In genomic region chr16:43503636-43504010, GRCm38 (mm10) we compare ENCODE assay signal across 8 mouse cellular contexts.
DNase-seq lines count a peak whose midpoint lies in the region; ATAC-seq and TF ChIP-seq lines count a peak whose summit lies in the region.

No protein-coding gene starts in this region.

- no peak for TF ChIP-seq RAD21 in MEL (IDR thresholded peaks at IDR 0.05; ENCODE audit: low read depth, low read length)

- TF ChIP-seq CTCF in MEL (IDR thresholded peaks at IDR 0.05 in 2 of 3, conservative IDR thresholded peaks at IDR 0.05 in 1 of 3; ENCODE audit: control insufficient read depth in 1 of 3, insufficient read depth in 1 of 3, low read depth in 2 of 3, low read length in 3 of 3, poor library complexity in 1 of 3, severe bottlenecking in 1 of 3): no peak

- H3K27me3 ChIP-seq in MEL (ENCODE audit: control insufficient read depth in 1 of 2, insufficient read depth in 2 of 2, low read length in 2 of 2): peaks cover 0 to 10% of the 10 kb centered on the region in 2 experiments
- H3K27me3 ChIP-seq in forebrain, embryonic 12.5 days: no peaks in the 10 kb centered on the region
- H3K27me3 ChIP-seq in limb, embryonic 13.5 days: peaks cover 11% of the 10 kb centered on the region
- no peaks in the 10 kb centered on the region for H3K27me3 ChIP-seq in stomach, embryonic 15.5 days (replicated peaks)

- H3K27ac ChIP-seq in MEL (ENCODE audit: control insufficient read depth, low read depth, low read length): no peak overlapping the region
- peak overlapping the region; percentile 98 for H3K27ac ChIP-seq in forebrain, embryonic 12.5 days
- no peak overlapping the region for H3K27ac ChIP-seq in limb, embryonic 13.5 days
- H3K27ac ChIP-seq in stomach, embryonic 15.5 days: no peak overlapping the region

- H3K36me3 ChIP-seq in MEL (ENCODE audit: control insufficient read depth in 1 of 2, insufficient read depth in 2 of 2, low read length in 2 of 2): peaks cover 0 to 7% of the 10 kb centered on the region in 2 experiments; a peak in 1 of 4 replicates
- no peaks in the 10 kb centered on the region for H3K36me3 ChIP-seq in forebrain, embryonic 12.5 days (replicated peaks)
- no peaks in the 10 kb centered on the region for H3K36me3 ChIP-seq in limb, embryonic 13.5 days
- no peaks in the 10 kb centered on the region for H3K36me3 ChIP-seq in stomach, embryonic 15.5 days

- H3K9me3 ChIP-seq in MEL (replicated peaks; ENCODE audit: insufficient read depth, low read length): no peaks in the 10 kb centered on the region
- H3K9me3 ChIP-seq in forebrain, embryonic 12.5 days: no peaks in the 10 kb centered on the region
- H3K9me3 ChIP-seq in limb, embryonic 13.5 days: no peaks in the 10 kb centered on the region
- no peaks in the 10 kb centered on the region for H3K9me3 ChIP-seq in stomach, embryonic 15.5 days

- peak; percentile 23 for DNase-seq in embryo, embryonic 11 days
- DNase-seq in embryo, embryonic 10 days (ENCODE audit: low spot score): no peak
- DNase-seq in MEL (ENCODE audit: low read depth, low spot score): peak; percentile 33
- DNase-seq in gastrocnemius, postnatal 10 days: no peak
- no peak for DNase-seq in thymus, postnatal 25 days

- H3K4me1 ChIP-seq in MEL (ENCODE audit: control insufficient read depth in 1 of 2, insufficient read depth in 2 of 2, low read length in 2 of 2): peaks cover 0 to 7% of the 10 kb centered on the region in 2 experiments; a peak in 2 of 4 replicates
- peaks cover 48% of the 10 kb centered on the region for H3K4me1 ChIP-seq in forebrain, embryonic 12.5 days
- peaks cover 33% of the 10 kb centered on the region for H3K4me1 ChIP-seq in limb, embryonic 13.5 days
- peaks cover 4% of the 10 kb centered on the region; the same call in 1 of the 2 replicates for H3K4me1 ChIP-seq in stomach, embryonic 15.5 days

- no peak for TF ChIP-seq POLR2A in MEL (IDR thresholded peaks at IDR 0.05; ENCODE audit: control insufficient read depth in 1 of 2, insufficient read depth in 1 of 2, low read depth in 1 of 2, low read length in 2 of 2, poor library complexity in 1 of 2)

- WGBS in forebrain, embryonic 12.5 days: under 1% methylated on average over 5 of the region's 5 CpGs
- WGBS in limb, embryonic 13.5 days: 5% methylated on average over 5 of the region's 5 CpGs
- WGBS in stomach, embryonic 15.5 days: 2% methylated on average over 5 of the region's 5 CpGs

- H3K4me3 ChIP-seq in MEL (ENCODE audit: control insufficient read depth in 1 of 2, insufficient read depth in 1 of 2, low read depth in 2 of 2, low read length in 2 of 2): peak overlapping the region; percentile 34 to 64
- peak overlapping the region; percentile 51 for H3K4me3 ChIP-seq in forebrain, embryonic 12.5 days (replicated peaks)
- peak overlapping the region; percentile 46 for H3K4me3 ChIP-seq in limb, embryonic 13.5 days
- peak overlapping the region; percentile 35 for H3K4me3 ChIP-seq in stomach, embryonic 15.5 days (replicated peaks)

- H3K79me2 ChIP-seq in MEL (ENCODE audit: control insufficient read depth, insufficient read depth, low read length, poor library complexity): no peaks in the 10 kb centered on the region

- H3K9ac ChIP-seq in MEL (ENCODE audit: control insufficient read depth, low read depth, low read length, poor library complexity, severe bottlenecking): no peak overlapping the region; the same call in 1 of the 2 replicates
- peak overlapping the region; percentile 79 for H3K9ac ChIP-seq in forebrain, embryonic 12.5 days
- H3K9ac ChIP-seq in limb, embryonic 13.5 days: peak overlapping the region; percentile 54
- no peak overlapping the region for H3K9ac ChIP-seq in stomach, embryonic 15.5 days

- peak; percentile 51 for ATAC-seq in forebrain, embryonic 12.5 days (ENCODE audit: low FRiP score)
- peak; percentile 42; the same call in 1 of the 2 replicates for ATAC-seq in limb, embryonic 13.5 days (ENCODE audit: low FRiP score, low read depth)
- ATAC-seq in stomach, embryonic 15.5 days (ENCODE audit: insufficient read depth, low FRiP score, low read depth): no peak

- H3K4me2 ChIP-seq in forebrain, embryonic 12.5 days: peak overlapping the region; percentile 66
- H3K4me2 ChIP-seq in limb, embryonic 13.5 days (replicated peaks): peak overlapping the region; percentile 74
- H3K4me2 ChIP-seq in stomach, embryonic 15.5 days: peak overlapping the region; percentile 60

- TF ChIP-seq EP300 in MEL (IDR thresholded peaks at IDR 0.05; ENCODE audit: low read depth in 1 of 2, low read length in 2 of 2): no peak

TF ChIP-seq in MEL, 35 proteins besides CTCF, POLR2A, EP300 and RAD21:
- TF ChIP-seq USF1 (IDR thresholded peaks at IDR 0.05; ENCODE audit: low read depth, low read length) (no peak), CHD1 (IDR thresholded peaks at IDR 0.05; ENCODE audit: low read depth, low read length) (no peak), MXI1 (IDR thresholded peaks at IDR 0.05; ENCODE audit: low read depth, low read length) (no peak), MAX (IDR thresholded peaks at IDR 0.05; ENCODE audit: low read length) (no peak), TCF12 (IDR thresholded peaks at IDR 0.05; ENCODE audit: low read depth, low read length) (no peak), HCFC1 (IDR thresholded peaks at IDR 0.05; ENCODE audit: low read depth, low read length) (no peak)

Comparison
In these comparisons a context has a peak if more than half of its experiments do, and no peak if none do; other contexts are left out.
1. DNase-seq: peak in embryo, embryonic 11 days (single experiment) and MEL (single experiment); none in embryo, embryonic 10 days (single experiment), gastrocnemius, postnatal 10 days (single experiment) and thymus, postnatal 25 days (single experiment).
2. H3K9ac ChIP-seq: peak in forebrain, embryonic 12.5 days (single experiment) and limb, embryonic 13.5 days (single experiment); none in MEL (single experiment) and stomach, embryonic 15.5 days (single experiment).
3. Peak in every context shown above with its lines, with median percentiles within 50 percentile points of each other: H3K4me3 ChIP-seq and H3K4me2 ChIP-seq.